Mouse (Mus musculus) forebrain, embryonic 15.5 days (tissue): Measurements from ENCODE around the gene Mrpl34. TPM values are rescaled to one million over a fixed set of nuclear protein-coding genes. Genes with fewer than 3 reads are reported as not detected.

Experiments used
- ATAC-seq: fragments of 200-750 bp; cut with Nextera tagmentation; replicated peaks from 2 replicates; pipeline ENCODE4 v1.8.0; 2017; ENCODE audit warnings: mild to moderate bottlenecking, moderate TSS enrichment, moderate library complexity
- H3K27ac ChIP-seq: fragments of 300-500 bp; sonication (generic); replicated peaks from 2 replicates; pipeline ENCODE4 v1.5.1; 2015; ENCODE audit warnings: mild to moderate bottlenecking, inconsistent platforms
- H3K27me3 ChIP-seq: fragments of 300-500 bp; sonication (generic); 2 replicates; pipeline ENCODE4 v1.6.1; 2015; ENCODE audit warnings: inconsistent platforms
- H3K36me3 ChIP-seq: fragments of 300-500 bp; sonication (generic); 2 replicates; pipeline ENCODE4 v1.6.1; 2015; ENCODE audit warnings: mild to moderate bottlenecking, inconsistent platforms
- H3K4me1 ChIP-seq: fragments of 300-500 bp; sonication (generic); 2 replicates; pipeline ENCODE4 v1.6.1; 2015; ENCODE audit warnings: inconsistent platforms
- H3K4me2 ChIP-seq: fragments of 300-500 bp; sonication (generic); replicated peaks from 2 replicates; pipeline ENCODE4 v1.6.1; 2015; ENCODE audit warnings: mild to moderate bottlenecking, inconsistent platforms
- H3K4me3 ChIP-seq: fragments of 300-500 bp; sonication (generic); 2 replicates; pipeline ENCODE4 v1.5.1; 2015; ENCODE audit warnings: mild to moderate bottlenecking, inconsistent platforms
- H3K9ac ChIP-seq: fragments of 300-500 bp; sonication (generic); replicated peaks from 2 replicates; pipeline ENCODE4 v1.6.1; 2015; ENCODE audit warnings: mild to moderate bottlenecking, inconsistent platforms
- H3K9me3 ChIP-seq: fragments of 300-500 bp; sonication (generic); 2 replicates; pipeline ENCODE4 v1.6.1; 2016; ENCODE audit warnings: inconsistent platforms
- WGBS: fragments of 180-500 bp; shearing (Covaris S2); methylation state at CpG from one replicate; pipeline ENCODE4 v1.1.7; 2015; ENCODE audit warnings: mixed read lengths; 5-methylcytosine and 5-hydroxymethylcytosine counted together
- polyA plus RNA-seq: library from polyadenylated mRNA; unstranded; fragments of >200 nt; fragmentation: Nextera tagmentation; extraction: Ambion mirVana; gene quantifications from 2 replicates; pipeline ENCODE4 v1.2.1, GENCODE M21; 2015

The Mrpl34 gene
- polyA plus RNA-seq, 1 experiment from 2014 or later = 199 TPM

DNA sequence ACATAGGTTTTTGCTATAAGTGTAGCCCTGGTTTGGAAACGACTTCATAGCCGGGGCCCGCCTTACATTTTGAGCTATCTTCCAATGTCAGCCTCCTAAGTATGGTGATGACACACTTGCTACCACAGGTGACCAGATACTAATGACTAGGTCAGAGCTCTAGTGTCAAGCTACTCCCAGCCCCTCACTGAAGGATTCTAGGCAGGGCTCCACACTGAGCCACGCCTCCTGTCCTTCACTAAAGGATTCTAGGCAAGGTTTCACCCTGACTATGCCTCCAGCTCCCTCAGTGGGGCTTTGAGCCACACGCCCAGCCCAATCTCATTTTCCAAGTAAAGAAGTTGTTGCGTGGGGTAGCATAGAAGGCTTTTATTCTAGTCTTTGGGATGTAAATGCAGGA is 4.0 kb upstream of the Mrpl34 start:
- Histone ChIP-seq H3K27ac (no peak overlapping the region), H3K27me3 (no peaks in the 10 kb centered on the region), H3K4me3 (no peak overlapping the region), H3K9me3 (no peaks in the 10 kb centered on the region), H3K9ac (no peak overlapping the region), H3K4me2 (no peak overlapping the region), H3K36me3 (peaks cover 30% of the 10 kb centered on the region), H3K4me1 (peaks cover 48% of the 10 kb centered on the region)
- no peak for ATAC-seq
- WGBS = 89% methylated on average over 6 of the region's 6 CpGs

DNA sequence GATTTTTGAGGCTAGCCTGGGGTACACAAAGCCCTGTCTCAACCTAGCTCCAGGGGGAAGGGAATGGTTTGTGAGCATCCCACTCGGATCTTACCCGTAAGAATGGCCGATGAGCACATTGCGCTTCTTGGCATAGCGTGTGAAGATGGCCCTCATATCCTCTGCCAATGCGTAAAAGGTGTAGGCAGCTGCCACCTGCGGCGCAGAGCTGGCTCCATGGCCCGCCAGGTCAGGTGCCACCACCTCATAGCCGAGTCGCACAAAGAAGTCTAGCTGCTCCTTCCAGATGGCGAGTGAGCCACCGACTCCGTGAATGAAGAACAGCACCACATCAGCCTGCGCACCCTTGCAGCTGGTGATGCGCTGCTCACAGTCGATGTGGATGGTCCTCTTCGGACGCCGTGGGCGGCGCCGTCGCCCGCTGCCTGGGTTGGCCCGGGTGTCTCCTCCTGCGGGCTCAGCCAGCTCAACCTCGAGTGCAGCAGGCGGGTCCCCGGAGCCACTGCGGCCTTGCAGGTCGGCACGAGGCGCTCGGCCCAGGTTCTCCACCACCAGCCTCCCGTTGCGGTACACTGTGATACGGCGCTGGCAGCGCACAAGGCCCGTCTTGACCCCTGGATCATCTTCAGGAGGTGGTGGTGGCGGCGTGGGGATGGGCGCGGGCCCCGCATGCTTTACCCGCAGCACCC is 3.5 kb upstream of the Mrpl34 start:
- no peak overlapping the region for H3K27ac ChIP-seq
- no peak overlapping the region for H3K4me3 ChIP-seq
- no peak for ATAC-seq
- H3K4me1 ChIP-seq = peaks cover 54% of the 10 kb centered on the region
- no peak overlapping the region for H3K9ac ChIP-seq
- 0 out of 2 replicates have a peak overlapping the region, but pooled peaks have one; percentile 80 for H3K4me2 ChIP-seq
- H3K9me3 ChIP-seq = no peaks in the 10 kb centered on the region
- 82% methylated on average over 47 of the region's 47 CpGs for WGBS
- H3K27me3 ChIP-seq = no peaks in the 10 kb centered on the region
- H3K36me3 ChIP-seq = peaks cover 30% of the 10 kb centered on the region

DNA sequence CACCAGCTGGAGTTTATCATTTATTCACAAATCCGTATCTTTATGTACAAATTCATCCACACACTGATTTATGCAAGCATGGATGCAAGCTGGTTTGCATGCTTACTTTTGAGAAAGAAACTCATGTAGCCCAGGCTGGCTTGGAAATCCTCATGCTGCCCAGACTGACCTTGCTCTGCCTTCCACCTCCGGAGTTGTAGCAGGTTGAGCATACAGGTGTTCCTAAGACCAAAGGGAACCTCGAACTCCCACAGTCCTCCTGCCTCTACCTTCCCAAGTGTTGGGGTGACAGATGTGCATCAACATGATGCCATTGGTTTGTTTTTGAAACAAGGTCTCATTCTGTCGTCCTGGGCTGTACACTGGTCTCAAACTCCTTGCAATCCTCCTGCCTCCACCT is 2.6 kb upstream of the Mrpl34 start:
- Histone ChIP-seq H3K4me3 (peak overlapping the region; percentile 80), H3K27me3 (no peaks in the 10 kb centered on the region), H3K4me2 (peak overlapping the region; percentile 80), H3K27ac (no peak overlapping the region), H3K9me3 (no peaks in the 10 kb centered on the region), H3K36me3 (peaks cover 28% of the 10 kb centered on the region), H3K9ac (peak overlapping the region; percentile 86), H3K4me1 (peaks cover 54% of the 10 kb centered on the region)
- WGBS = 72% methylated on average over 4 of the region's 4 CpGs
- ATAC-seq = no peak

DNA sequence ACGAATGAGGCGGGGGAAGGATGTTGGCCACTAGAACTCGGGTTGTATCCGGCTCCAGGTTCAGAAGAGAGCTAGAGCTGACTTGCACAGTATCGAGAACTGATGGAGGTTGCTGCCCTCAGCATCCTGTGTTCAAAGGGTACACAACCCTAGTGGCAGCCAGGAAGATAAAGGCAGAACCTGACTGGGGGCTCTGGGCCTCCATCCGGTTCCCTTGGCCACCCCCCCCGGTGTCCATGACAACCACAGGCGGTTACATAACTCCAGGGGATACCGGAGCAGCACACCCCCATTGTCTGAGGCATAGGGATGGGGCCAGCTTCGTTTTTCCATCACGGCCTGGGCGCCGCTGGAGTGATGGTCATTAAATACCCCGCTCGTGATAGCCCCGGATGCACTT is 2.0 kb upstream of the Mrpl34 start:
- H3K27ac ChIP-seq = peak overlapping the region; percentile 79; the same call in 1 of the 2 replicates
- H3K36me3 ChIP-seq = peaks cover 27% of the 10 kb centered on the region
- peak overlapping the region; percentile 80 for H3K4me2 ChIP-seq
- 4% methylated on average over 16 of the region's 16 CpGs for WGBS
- ATAC-seq = no peak
- peak overlapping the region; percentile 80 for H3K4me3 ChIP-seq
- H3K4me1 ChIP-seq = peaks cover 54% of the 10 kb centered on the region
- no peaks in the 10 kb centered on the region for H3K9me3 ChIP-seq
- H3K9ac ChIP-seq = peak overlapping the region; percentile 86
- no peaks in the 10 kb centered on the region for H3K27me3 ChIP-seq

DNA sequence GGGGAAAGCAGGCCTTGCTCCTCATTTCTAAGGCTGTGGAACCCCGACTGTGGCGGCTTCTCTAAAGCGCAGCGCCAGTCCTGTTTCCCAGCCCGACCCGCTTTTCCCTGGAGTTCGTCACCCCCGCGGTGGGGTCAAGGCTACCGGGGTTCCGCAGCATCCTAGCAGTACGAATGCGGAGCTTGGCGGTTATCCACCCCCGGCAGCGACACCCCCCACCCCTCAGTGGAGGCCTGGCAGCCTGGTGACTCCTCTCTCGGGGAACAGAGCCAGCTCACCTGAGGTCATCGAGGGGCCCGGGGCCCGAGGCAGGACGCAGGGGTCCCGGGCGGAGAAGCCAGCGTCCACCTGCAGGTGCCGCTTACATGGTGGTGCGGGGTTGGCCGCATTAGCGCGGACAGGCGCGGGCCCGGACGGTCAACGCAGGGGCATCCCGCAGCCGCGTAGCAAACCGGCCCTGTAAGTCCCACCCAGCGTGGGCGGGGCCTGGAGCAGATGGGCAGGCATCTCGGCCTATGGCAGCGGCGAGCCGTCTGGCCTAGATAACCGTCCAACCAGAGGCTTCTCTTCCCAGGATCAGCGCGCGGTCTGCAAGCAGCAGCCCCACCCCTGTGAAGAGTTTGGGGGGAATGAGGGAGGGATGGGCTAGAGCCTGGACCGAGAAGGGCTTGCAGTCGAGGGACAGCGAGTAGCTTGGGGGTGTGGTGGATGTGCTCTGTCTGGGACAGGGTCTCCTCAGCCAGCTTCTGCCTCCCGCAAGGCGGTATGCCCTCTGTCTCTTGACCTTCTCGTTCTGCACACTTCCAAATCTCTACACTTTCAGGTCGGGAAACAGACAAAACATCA is 1.3 kb upstream of the Mrpl34 start, which contains the start of gene Abhd8:
Abhd8 (minus strand) TSS at position 468 of the 846 bp plus-strand sequence.
- H3K9me3 ChIP-seq = no peaks in the 10 kb centered on the region
- peaks cover 54% of the 10 kb centered on the region for H3K4me1 ChIP-seq
- peaks cover 22% of the 10 kb centered on the region for H3K36me3 ChIP-seq
- no peaks in the 10 kb centered on the region for H3K27me3 ChIP-seq
- H3K4me3 ChIP-seq = peak within 1 kb of the TSS; percentile 80
- ATAC-seq = peak; percentile 85
- H3K27ac ChIP-seq = peak within 1 kb of the TSS; percentile 79
- H3K9ac ChIP-seq = peak within 1 kb of the TSS; percentile 86
- H3K4me2 ChIP-seq = peak within 1 kb of the TSS; percentile 80
- under 1% methylated on average over 55 of the region's 55 CpGs for WGBS

DNA sequence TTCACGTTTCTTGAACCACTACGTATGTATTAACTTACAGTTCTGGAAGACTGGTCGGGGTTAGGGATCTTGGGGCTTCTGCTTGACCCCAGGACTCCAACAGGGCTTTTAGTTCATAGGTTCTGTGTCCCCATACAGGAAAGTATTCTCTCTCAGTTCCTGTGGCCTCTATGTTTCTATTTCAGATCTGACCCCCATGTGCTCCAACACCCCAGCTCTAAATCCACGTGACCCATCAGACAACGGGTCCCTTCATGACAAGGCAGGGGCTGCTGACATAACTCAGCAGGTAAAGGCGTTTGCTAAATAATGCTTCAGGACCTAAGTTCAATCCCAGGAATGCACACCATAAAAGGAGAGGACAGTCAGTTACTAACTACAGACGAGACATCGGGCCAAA is 974 bp downstream of the Mrpl34 start:
- Histone ChIP-seq H3K4me1 (peaks cover 59% of the 10 kb centered on the region), H3K27ac (no peak overlapping the region)

DNA sequence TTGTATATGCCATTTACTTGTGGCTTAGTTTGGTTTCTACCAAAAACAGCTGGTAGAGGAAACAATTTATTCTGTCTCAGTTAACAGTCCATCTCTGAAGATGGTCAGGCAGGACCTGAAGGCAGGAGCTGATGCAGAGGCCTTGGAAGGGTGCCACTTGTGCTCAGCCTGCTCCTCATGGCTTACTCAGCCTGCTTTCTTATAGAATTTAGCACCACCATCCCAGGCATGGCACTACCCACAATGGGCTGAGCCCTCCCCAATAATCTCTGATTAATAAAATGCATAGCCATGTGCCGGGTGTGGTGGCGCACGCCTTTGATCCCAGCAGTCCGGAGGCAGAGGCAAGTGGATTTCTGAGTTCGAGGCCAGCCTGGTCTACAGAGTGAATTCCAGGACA is 1.4 kb downstream of the Mrpl34 start:
- H3K9ac ChIP-seq = no peak overlapping the region
- H3K4me3 ChIP-seq = 0 out of 2 replicates have a peak overlapping the region, but pooled peaks have one; percentile 80
- WGBS = 96% methylated on average over 5 of the region's 5 CpGs
- H3K27me3 ChIP-seq = no peaks in the 10 kb centered on the region
- H3K9me3 ChIP-seq = no peaks in the 10 kb centered on the region
- ATAC-seq = no peak
- peaks cover 2% of the 10 kb centered on the region; the same call in 1 of the 2 replicates for H3K36me3 ChIP-seq
- H3K4me1 ChIP-seq = peaks cover 58% of the 10 kb centered on the region
- H3K4me2 ChIP-seq = no peak overlapping the region
- no peak overlapping the region for H3K27ac ChIP-seq

More for the DNA sequence above, 974 bp downstream of the Mrpl34 start:
- Histone ChIP-seq H3K9ac (peak overlapping the region; percentile 62), H3K36me3 (peaks cover 6% of the 10 kb centered on the region; the same call in 1 of the 2 replicates), H3K27me3 (no peaks in the 10 kb centered on the region), H3K9me3 (no peaks in the 10 kb centered on the region), H3K4me2 (peak overlapping the region; percentile 80), H3K4me3 (peak overlapping the region; percentile 80)
- no peak for ATAC-seq
- 82% methylated on average over 8 of the region's 8 CpGs for WGBS

DNA sequence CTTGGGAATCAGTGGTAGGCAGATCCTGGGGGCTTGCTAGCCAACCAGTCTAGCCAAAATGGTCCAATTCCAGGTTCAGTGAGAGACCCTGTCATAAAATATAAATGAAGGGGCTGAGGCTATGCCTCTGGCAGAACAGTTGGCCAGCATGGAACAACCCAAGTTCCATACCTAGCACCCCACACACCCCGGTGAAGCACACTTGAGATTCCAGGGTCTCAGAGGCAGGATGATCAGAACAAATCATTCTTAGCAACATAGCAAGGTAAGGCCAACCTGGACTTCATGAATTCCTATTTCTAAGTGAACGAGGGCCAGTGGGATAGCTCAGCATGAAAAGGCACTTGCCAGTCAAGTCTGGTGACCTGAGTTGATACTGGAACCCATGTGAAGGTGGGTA is 2.4 kb downstream of the Mrpl34 start:
- H3K9ac ChIP-seq = no peak overlapping the region
- no peak overlapping the region for H3K4me2 ChIP-seq
- no peak overlapping the region for H3K27ac ChIP-seq
- no peak for ATAC-seq
- H3K4me3 ChIP-seq = no peak overlapping the region
- WGBS = 91% methylated on average over 2 of the region's 2 CpGs
- H3K27me3 ChIP-seq = no peaks in the 10 kb centered on the region
- peaks cover 48% of the 10 kb centered on the region for H3K4me1 ChIP-seq
- H3K9me3 ChIP-seq = no peaks in the 10 kb centered on the region
- H3K36me3 ChIP-seq = peaks cover 9% of the 10 kb centered on the region

DNA sequence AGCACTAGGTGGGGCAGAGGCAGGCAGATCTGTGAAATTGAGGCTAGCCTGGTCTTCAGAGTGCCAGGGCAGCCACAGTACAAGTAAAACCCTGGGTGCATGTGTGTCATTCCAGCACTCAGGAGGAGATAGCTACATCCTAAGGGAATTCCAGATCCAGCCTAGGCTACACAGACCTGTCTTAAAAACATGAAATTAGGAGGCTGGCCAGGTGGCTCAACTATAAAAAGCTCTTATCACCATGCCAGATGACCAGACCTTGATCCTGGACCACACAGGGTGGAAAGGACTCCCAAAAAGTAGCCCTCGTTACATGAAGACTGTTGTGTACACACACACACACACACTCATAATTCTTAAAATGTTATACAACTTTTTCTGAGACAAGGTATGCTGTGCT is 3.2 kb downstream of the Mrpl34 start:
- Histone ChIP-seq H3K36me3 (peaks cover 17% of the 10 kb centered on the region), H3K27ac (no peak overlapping the region), H3K27me3 (no peaks in the 10 kb centered on the region), H3K4me2 (no peak overlapping the region), H3K4me3 (no peak overlapping the region), H3K4me1 (peaks cover 40% of the 10 kb centered on the region), H3K9ac (no peak overlapping the region), H3K9me3 (no peaks in the 10 kb centered on the region)
- no peak for ATAC-seq
- 90% methylated on average over 1 of the region's 1 CpGs for WGBS

DNA sequence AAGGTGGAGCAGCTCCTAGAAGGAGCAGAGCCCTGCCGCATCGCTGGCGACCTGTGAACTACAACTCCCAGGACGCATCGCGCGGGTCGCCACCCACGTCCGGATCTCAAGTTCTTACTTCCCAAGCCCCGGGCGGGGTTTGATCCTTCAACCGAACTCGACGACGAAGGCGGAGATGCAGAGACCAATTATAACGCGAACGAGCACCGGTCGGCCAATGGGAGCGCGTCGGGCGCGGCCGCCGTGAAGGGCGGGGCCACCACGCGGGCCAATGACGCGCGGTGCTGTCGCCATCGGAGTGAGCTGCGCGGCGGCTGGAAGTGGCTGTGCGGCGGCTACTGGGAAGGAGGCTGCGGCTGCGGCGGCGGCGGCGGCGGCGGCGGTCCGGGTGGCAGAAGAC is 4.2 kb downstream of the Mrpl34 start, which contains the start of gene Dda1:
Dda1 (plus strand) TSS at position 284 of the 400 bp plus-strand sequence.
- Histone ChIP-seq H3K36me3 (peaks cover 23% of the 10 kb centered on the region), H3K27ac (peak within 1 kb of the TSS; percentile 86), H3K9ac (peak within 1 kb of the TSS; percentile 70), H3K4me1 (peaks cover 36% of the 10 kb centered on the region), H3K4me2 (peak within 1 kb of the TSS; percentile 77), H3K27me3 (no peaks in the 10 kb centered on the region), H3K4me3 (peak within 1 kb of the TSS; percentile 76), H3K9me3 (no peaks in the 10 kb centered on the region)
- under 1% methylated on average over 39 of the region's 52 CpGs for WGBS
- peak; percentile 90 for ATAC-seq

DNA sequence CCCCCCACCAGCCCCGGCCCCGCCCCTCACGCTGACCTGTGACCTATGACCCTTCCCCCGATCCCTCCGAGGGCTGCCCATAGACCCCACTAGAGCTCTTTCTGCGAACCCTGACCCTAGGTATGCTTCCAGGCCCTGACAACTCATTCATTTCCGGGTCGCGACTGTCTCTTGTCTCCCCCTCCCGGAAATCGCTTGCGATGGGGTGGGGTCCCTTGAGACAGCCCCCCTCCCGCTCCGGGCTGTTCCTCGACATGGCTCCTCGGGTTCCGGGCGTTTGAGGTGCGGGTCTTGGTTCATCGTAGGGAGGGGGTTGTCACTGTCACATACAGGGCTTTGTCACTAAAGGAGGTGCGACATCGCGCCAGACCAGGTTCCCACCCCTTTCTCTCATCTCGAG is 4.7 kb downstream of the Mrpl34 start:
- under 1% methylated on average over 24 of the region's 24 CpGs for WGBS
- peaks cover 28% of the 10 kb centered on the region for H3K36me3 ChIP-seq
- peak; percentile 32 for ATAC-seq

More for the DNA sequence above, 4.7 kb downstream of the Mrpl34 start:
- no peaks in the 10 kb centered on the region for H3K27me3 ChIP-seq
- peak overlapping the region; percentile 76 for H3K4me3 ChIP-seq
- H3K9ac ChIP-seq = peak overlapping the region; percentile 70
- H3K9me3 ChIP-seq = no peaks in the 10 kb centered on the region
- H3K27ac ChIP-seq = peak overlapping the region; percentile 86
- H3K4me1 ChIP-seq = peaks cover 31% of the 10 kb centered on the region
- peak overlapping the region; percentile 77 for H3K4me2 ChIP-seq
